Mouse (Mus musculus) CD8-positive naive resting alpha-beta T cell, adult 2 months (primary cell): ENCODE results near the gene Bbs4.

Experiments used
- DNase-seq, 2 experiments: peaks; one replicate each; pipeline ENCODE4 v3.0.0; 2022; ENCODE audit warnings: low read depth in 2 of 2, low spot score in 2 of 2

The Bbs4 gene

GRCm38 (mm10) chr9:59292493-59292875 is 60.8 kb downstream of the Bbs4 start:
- DNase-seq: no peak

- DNase-seq: no peak
Observed at GRCm38 (mm10) chr9:59291688-59292492, 61.4 kb downstream of the Bbs4 start.

GRCm38 (mm10) chr9:59290957-59291687 is 62.2 kb downstream of the Bbs4 start, which contains the start of gene Adpgk:
Adpgk (plus strand) TSS chr9:59291558.
- peak; percentile 96 to 98 for DNase-seq

- no peak for DNase-seq
Observed at GRCm38 (mm10) chr9:59289529-59290115, 63.7 kb downstream of the Bbs4 start.

GRCm38 (mm10) chr9:59288685-59289410 is 64.5 kb downstream of the Bbs4 start:
- DNase-seq: no peak

- no peak for DNase-seq
Observed at GRCm38 (mm10) chr9:59288058-59288457, 65.2 kb downstream of the Bbs4 start.

GRCm38 (mm10) chr9:59285614-59286013 is 67.7 kb downstream of the Bbs4 start:
- no peak for DNase-seq

GRCm38 (mm10) chr9:59282683-59282986 is 70.7 kb downstream of the Bbs4 start:
- DNase-seq: no peak

GRCm38 (mm10) chr9:59281871-59282682 is 71.2 kb downstream of the Bbs4 start:
- DNase-seq: peak; percentile 57 to 71

- no peak for DNase-seq
Observed at GRCm38 (mm10) chr9:59280888-59281287, 72.4 kb downstream of the Bbs4 start.

- DNase-seq: no peak
Observed at GRCm38 (mm10) chr9:59278694-59279093, 74.6 kb downstream of the Bbs4 start.

GRCm38 (mm10) chr9:59278199-59278598 is 75.1 kb downstream of the Bbs4 start:
- DNase-seq: no peak

GRCm38 (mm10) chr9:59274846-59275455 is 78.4 kb downstream of the Bbs4 start:
- no peak for DNase-seq

GRCm38 (mm10) chr9:59273199-59273598 is 80.1 kb downstream of the Bbs4 start:
- no peak for DNase-seq
